Mouse (Mus musculus) limb, embryonic 14.5 days (tissue): ENCODE results near the gene Arhgap35. TPM values are rescaled to one million over a fixed set of nuclear protein-coding genes. Genes with fewer than 3 reads are reported as not detected.
"Not testable (repeated sequence)": the region's sequence is repeated elsewhere in the genome, so short reads cannot be mapped to it uniquely, and the experiment has no call there.

Experiments
- ATAC-seq: fragments of 200-750 bp; cut with Nextera tagmentation; 2 replicates; pipeline ENCODE4 v1.8.0; 2017; ENCODE audit warnings: low read depth, moderate number of reproducible peaks, moderate TSS enrichment; ENCODE audit not compliant: low FRiP score
- DNase-seq: peaks from one replicate; pipeline ENCODE4 v3.0.0-alpha.2; 2015; ENCODE audit warnings: low spot score
- H3K27ac ChIP-seq: fragments of 300-500 bp; sonication (generic); replicated peaks from 2 replicates; pipeline ENCODE4 v1.5.1; 2014; ENCODE audit warnings: low read depth, mild to moderate bottlenecking, low read length, moderate library complexity, mixed read lengths
- H3K27me3 ChIP-seq: fragments of 300-500 bp; sonication (generic); 2 replicates; pipeline ENCODE4 v1.6.1; 2014; ENCODE audit warnings: low read length, mixed read lengths; ENCODE audit not compliant: control insufficient read depth, insufficient read depth
- H3K36me3 ChIP-seq: fragments of 300-500 bp; sonication (generic); 2 replicates; pipeline ENCODE4 v1.6.1; 2014; ENCODE audit warnings: mild to moderate bottlenecking, low read length, moderate library complexity, mixed read lengths; ENCODE audit not compliant: control insufficient read depth, insufficient read depth
- H3K4me1 ChIP-seq: fragments of 300-500 bp; sonication (generic); 2 replicates; pipeline ENCODE4 v1.6.1; 2014; ENCODE audit warnings: antibody characterized with exemption, low read length, mixed read lengths; ENCODE audit not compliant: control insufficient read depth, insufficient read depth
- H3K4me2 ChIP-seq: fragments of 300-500 bp; sonication (generic); replicated peaks from 2 replicates; pipeline ENCODE4 v1.6.1; 2014; ENCODE audit warnings: low read depth, mild to moderate bottlenecking, low read length, moderate library complexity; ENCODE audit not compliant: severe bottlenecking
- H3K4me3 ChIP-seq: fragments of 300-500 bp; sonication (generic); replicated peaks from 2 replicates; pipeline ENCODE4 v1.5.1; 2014; ENCODE audit warnings: low read length
- H3K9ac ChIP-seq: fragments of 300-500 bp; sonication (generic); 2 replicates; pipeline ENCODE4 v1.6.1; 2014; ENCODE audit warnings: mild to moderate bottlenecking, low read depth, low read length, moderate library complexity; ENCODE audit not compliant: severe bottlenecking
- H3K9me3 ChIP-seq: fragments of 300-500 bp; sonication (generic); 2 replicates; pipeline ENCODE4 v1.6.1; 2016; ENCODE audit warnings: low read length; ENCODE audit not compliant: control insufficient read depth
- POLR2A ChIP-seq: fragments of 200-500 bp; IDR thresholded peaks from 2 replicates; pipeline ENCODE4 v1.8.0; 2012; ENCODE audit warnings: inconsistent platforms, mild to moderate bottlenecking, moderate library complexity, borderline replicate concordance; ENCODE audit not compliant: insufficient read depth, insufficient read length; ENCODE audit errors: extremely low read depth
- WGBS: fragments of 180-500 bp; shearing (Covaris S2); extraction: QIAGEN DNeasy Blood & Tissue Kit; methylation state at CpG from one replicate; pipeline ENCODE4 v1.1.7; 2014; 5-methylcytosine and 5-hydroxymethylcytosine counted together
- polyA plus RNA-seq, 2 experiments: library from polyadenylated mRNA; depleted of rRNA in 1 of 2; stranded (reverse) in 1 of 2; unstranded in 1 of 2; fragments of >200 nt; fragmentation: Nextera tagmentation in 1 of 2; extraction: Ambion mirVana in 1 of 2; gene quantifications; 2 replicates each; pipeline versions ENCODE4 v1.2.1 to v1.2.3; 2012 to 2014

The Arhgap35 gene
- polyA plus RNA-seq, 2 experiments = 23.0 to 24.7 TPM

DNA sequence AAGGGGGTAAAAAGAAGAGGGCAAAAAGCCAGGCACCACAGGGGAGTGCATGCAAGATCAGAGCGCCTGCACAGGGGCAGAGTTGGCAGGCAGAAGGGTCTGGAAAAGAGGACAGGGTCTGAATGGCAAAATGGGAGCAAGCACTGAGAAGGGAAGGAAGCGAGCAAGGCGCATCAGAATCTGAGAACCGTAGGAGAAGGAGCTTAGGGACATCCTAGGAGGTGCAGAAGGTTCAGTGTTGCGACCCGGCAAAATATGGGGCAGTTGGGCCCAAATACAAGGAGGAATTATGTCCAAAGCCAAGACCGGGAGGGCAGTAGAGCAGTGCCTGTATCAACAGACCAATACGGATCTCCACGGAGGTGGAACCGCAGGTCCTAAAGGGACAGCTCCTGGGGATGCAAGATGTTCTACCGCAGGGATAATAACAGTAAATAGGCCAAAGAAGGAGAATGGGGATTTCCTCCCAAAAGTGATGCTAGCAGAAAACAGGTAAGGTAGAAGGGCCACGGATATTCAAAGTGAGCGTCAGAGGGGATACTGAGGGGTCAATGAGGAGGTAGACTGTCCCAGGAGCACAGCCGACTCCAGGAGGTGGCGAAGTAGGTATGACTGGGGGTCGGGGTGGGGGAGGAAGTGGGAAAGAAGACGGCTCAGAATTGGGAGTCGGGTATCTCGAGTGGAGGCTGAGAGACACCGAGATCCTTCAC is 1.2 kb downstream of the Arhgap35 start:
- ATAC-seq (no peak), DNase-seq (no peak)
- no peaks in the 10 kb centered on the region for H3K27me3 ChIP-seq
- no peaks in the 10 kb centered on the region for H3K9me3 ChIP-seq
- peak overlapping the region; percentile 96 for H3K9ac ChIP-seq
- peak overlapping the region; percentile 94 for H3K4me3 ChIP-seq
- no peaks in the 10 kb centered on the region for H3K36me3 ChIP-seq
- H3K4me2 ChIP-seq = peak overlapping the region; percentile 85
- TF ChIP-seq POLR2A = no peak
- peak overlapping the region; percentile 99 for H3K27ac ChIP-seq
- WGBS = 2% methylated on average over 20 of the region's 20 CpGs
- peaks cover 36% of the 10 kb centered on the region for H3K4me1 ChIP-seq

DNA sequence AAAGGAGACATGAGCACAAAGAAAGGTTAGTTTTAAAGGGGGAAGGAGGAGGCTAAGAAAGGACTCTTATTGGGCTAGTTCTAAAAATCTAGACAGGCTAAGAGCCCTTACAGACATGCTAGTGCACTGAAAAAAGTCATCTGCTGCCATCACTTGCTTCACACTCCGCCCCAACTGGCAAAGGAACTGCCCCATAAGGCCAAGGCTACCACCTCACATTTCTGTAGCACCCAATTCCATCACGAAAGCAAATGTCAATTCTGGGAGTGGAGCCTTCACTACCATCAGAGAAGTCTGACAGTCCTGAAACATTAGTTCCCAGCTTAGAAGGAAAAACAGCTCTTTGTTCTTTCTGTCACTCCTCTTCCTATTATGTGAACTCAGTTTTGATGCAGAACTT is 4.4 kb downstream of the Arhgap35 start:
- Histone ChIP-seq H3K4me3 (no peak overlapping the region), H3K36me3 (no peaks in the 10 kb centered on the region), H3K27me3 (no peaks in the 10 kb centered on the region), H3K9ac (no peak overlapping the region), H3K4me2 (no peak overlapping the region), H3K9me3 (no peaks in the 10 kb centered on the region), H3K4me1 (peaks cover 28% of the 10 kb centered on the region), H3K27ac (no peak overlapping the region)
- ATAC-seq (no peak), DNase-seq (no peak)
- WGBS = 88% methylated on average over 2 of the region's 2 CpGs
- TF ChIP-seq POLR2A = no peak

DNA sequence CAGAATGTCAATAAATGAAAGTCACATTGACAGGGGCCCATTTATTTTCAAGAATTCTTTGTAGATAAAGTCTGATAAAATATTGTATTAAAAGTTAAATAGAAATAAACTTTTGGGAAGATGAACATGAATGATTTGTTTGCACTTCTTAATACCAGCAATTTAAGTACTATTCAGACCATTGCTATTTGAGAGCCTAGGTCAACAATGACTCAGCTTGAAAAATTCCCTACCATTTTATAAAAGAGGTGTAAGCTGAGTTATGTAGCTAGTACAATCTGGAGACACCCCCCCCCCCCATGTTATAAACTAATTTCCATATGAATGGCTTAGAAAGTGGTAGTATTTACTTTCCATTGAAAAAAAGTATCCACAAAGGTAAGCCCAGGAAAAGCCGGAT is 5.8 kb downstream of the Arhgap35 start:
- H3K4me1 ChIP-seq = peaks cover 28% of the 10 kb centered on the region
- H3K4me3 ChIP-seq = no peak overlapping the region
- DNase-seq = no peak
- no peak for ATAC-seq
- H3K36me3 ChIP-seq = no peaks in the 10 kb centered on the region
- no peak for TF ChIP-seq POLR2A
- no peak overlapping the region for H3K9ac ChIP-seq
- H3K4me2 ChIP-seq = no peak overlapping the region
- no peak overlapping the region for H3K27ac ChIP-seq
- H3K27me3 ChIP-seq = no peaks in the 10 kb centered on the region
- no peaks in the 10 kb centered on the region for H3K9me3 ChIP-seq
- 84% methylated on average over 1 of the region's 1 CpGs for WGBS

DNA sequence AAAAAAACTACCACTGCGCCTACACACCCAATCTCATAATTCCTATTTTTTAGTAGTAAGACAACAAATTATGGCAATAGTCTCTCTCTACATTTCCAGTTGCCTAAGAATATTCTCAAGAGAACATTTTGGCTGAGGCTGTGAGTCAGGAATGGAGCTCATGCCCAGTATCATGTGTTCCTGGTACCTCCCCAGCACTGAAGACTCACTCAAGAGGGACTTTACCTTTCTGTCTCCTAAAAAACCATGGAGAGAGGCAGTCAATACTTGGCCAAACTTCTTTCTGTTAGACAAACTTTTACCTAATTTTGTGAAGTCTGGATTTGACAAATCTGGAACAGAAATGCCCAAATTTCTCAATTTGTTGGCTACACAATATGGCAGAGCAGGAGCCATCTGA is 6.7 kb downstream of the Arhgap35 start:
- TF ChIP-seq POLR2A = no peak
- ATAC-seq = no peak
- no peaks in the 10 kb centered on the region for H3K27me3 ChIP-seq
- H3K27ac ChIP-seq = no peak overlapping the region
- H3K9ac ChIP-seq = no peak overlapping the region
- DNase-seq = no peak
- H3K36me3 ChIP-seq = no peaks in the 10 kb centered on the region
- 100% methylated on average over 1 of the region's 1 CpGs for WGBS
- no peak overlapping the region for H3K4me2 ChIP-seq
- H3K9me3 ChIP-seq = no peaks in the 10 kb centered on the region
- H3K4me3 ChIP-seq = no peak overlapping the region
- H3K4me1 ChIP-seq = peaks cover 23% of the 10 kb centered on the region

DNA sequence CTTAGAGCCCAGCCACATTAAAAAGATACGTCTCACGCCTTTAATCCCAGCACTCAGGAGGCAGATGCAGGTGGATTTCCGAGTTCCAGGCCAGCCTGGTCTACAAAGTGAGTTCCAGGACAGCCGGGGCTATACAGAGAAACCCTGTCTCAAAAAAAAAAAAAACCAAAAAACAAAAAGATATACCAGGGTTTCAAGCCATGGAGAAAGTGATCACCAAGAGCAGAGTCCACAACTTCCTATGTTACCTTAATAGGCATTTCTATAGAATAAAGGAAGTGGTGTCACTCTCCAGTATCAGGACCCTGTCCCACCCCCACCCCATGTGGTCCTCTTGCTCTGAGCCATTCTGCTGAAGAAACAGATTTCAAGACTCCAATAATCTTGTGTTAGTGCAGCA is 8.0 kb downstream of the Arhgap35 start:
- H3K9ac ChIP-seq, DNase-seq, H3K4me3 ChIP-seq, H3K27me3 ChIP-seq, H3K9me3 ChIP-seq, ATAC-seq, H3K27ac ChIP-seq, H3K4me2 ChIP-seq, H3K36me3 ChIP-seq: not testable (repeated sequence)
- 92% methylated on average over 4 of the region's 4 CpGs for WGBS
- peaks cover 12% of the 10 kb centered on the region for H3K4me1 ChIP-seq
